Mouse (Mus musculus) hindbrain, postnatal 0 days (tissue): ENCODE data around the gene Snd1. TPM values are rescaled to one million over a fixed set of nuclear protein-coding genes. Genes with fewer than 3 reads are reported as not detected.

Experiments used
- ATAC-seq: fragments of 200-750 bp; cut with Nextera tagmentation; 2 replicates; pipeline ENCODE4 v1.8.0; 2017; ENCODE audit warnings: mild to moderate bottlenecking, moderate TSS enrichment, moderate library complexity
- DNase-seq: peaks from one replicate; pipeline ENCODE4 v3.0.0-alpha.2; 2015; ENCODE audit warnings: low spot score
- H3K27ac ChIP-seq: fragments of 300-500 bp; sonication (generic); 2 replicates; pipeline ENCODE4 v1.5.1; 2014; ENCODE audit warnings: mild to moderate bottlenecking
- H3K27me3 ChIP-seq: fragments of 300-500 bp; sonication (generic); 2 replicates; pipeline ENCODE4 v1.6.1; 2014; ENCODE audit warnings: low read length, mixed read lengths; ENCODE audit not compliant: insufficient read depth
- H3K36me3 ChIP-seq: fragments of 300-500 bp; sonication (generic); 2 replicates; pipeline ENCODE4 v1.6.1; 2014; ENCODE audit warnings: low read length, mixed read lengths; ENCODE audit not compliant: insufficient read depth
- H3K4me1 ChIP-seq: fragments of 300-500 bp; sonication (generic); 2 replicates; pipeline ENCODE4 v1.6.1; 2014; ENCODE audit warnings: antibody characterized with exemption, low read length, mixed read lengths; ENCODE audit not compliant: insufficient read depth
- H3K4me2 ChIP-seq: fragments of 300-500 bp; sonication (generic); 2 replicates; pipeline ENCODE4 v1.6.1; 2014; ENCODE audit warnings: low read depth, mild to moderate bottlenecking, low read length, moderate library complexity, mixed read lengths
- H3K4me3 ChIP-seq: fragments of 300-500 bp; sonication (generic); 2 replicates; pipeline ENCODE4 v1.5.1; 2014; ENCODE audit warnings: low read length
- H3K9ac ChIP-seq: fragments of 300-500 bp; sonication (generic); replicated peaks from 2 replicates; pipeline ENCODE4 v1.6.1; 2014; ENCODE audit warnings: mild to moderate bottlenecking, low read length, moderate library complexity, mixed read lengths
- H3K9me3 ChIP-seq: fragments of 300-500 bp; sonication (generic); 2 replicates; pipeline ENCODE4 v1.6.1; 2016; ENCODE audit warnings: low read length, mixed read lengths
- CTCF ChIP-seq: IDR thresholded peaks from 2 replicates; pipeline ENCODE4 v1.5.1; 2016; ENCODE audit warnings: antibody characterized with exemption, control low read depth, low read depth
- WGBS: fragments of 180-500 bp; shearing (Covaris S2); extraction: QIAGEN DNeasy Blood & Tissue Kit; methylation state at CpG from one replicate; pipeline ENCODE4 v1.1.7; 2014; 5-methylcytosine and 5-hydroxymethylcytosine counted together
- polyA plus RNA-seq: library from polyadenylated mRNA; unstranded; fragments of >200 nt; fragmentation: Nextera tagmentation; extraction: Ambion mirVana; gene quantifications from 2 replicates; pipeline ENCODE4 v1.2.1, GENCODE M21; 2015
- total RNA-seq: library from RNA; depleted of rRNA; stranded (reverse); fragments of >200 nt; gene quantifications from 2 replicates; pipeline ENCODE4 v1.2.3, GENCODE M21; 2014

Gene Snd1
- total and polyA plus RNA-seq, 2 experiments from 2014 or later = 67.6 to 85.5 TPM

DNA sequence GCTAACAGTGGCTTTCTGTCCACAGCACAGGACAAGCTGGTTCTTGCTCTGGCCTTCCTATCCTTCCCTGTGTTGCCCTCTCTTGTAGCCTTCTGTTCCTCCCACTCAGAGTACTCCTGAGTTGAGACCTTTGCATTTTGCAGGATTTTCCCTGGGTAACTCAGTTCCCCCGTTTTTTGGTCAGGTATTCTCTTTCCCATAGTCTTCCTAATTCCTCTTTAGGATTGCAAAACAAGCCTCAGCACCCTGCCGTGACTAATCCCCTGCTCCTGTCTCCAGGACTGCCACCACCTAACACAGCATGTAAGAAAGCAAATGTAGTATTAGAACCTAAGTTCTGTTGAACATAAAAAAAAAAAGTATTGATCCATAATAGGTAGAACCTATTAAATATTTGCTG, 296.4 kb downstream of the Snd1 start:
- H3K4me3 ChIP-seq = no peak overlapping the region
- no peak overlapping the region for H3K27ac ChIP-seq
- no peak overlapping the region for H3K4me2 ChIP-seq
- H3K9ac ChIP-seq = no peak overlapping the region
- no peaks in the 10 kb centered on the region for H3K4me1 ChIP-seq
- no peaks in the 10 kb centered on the region for H3K27me3 ChIP-seq
- WGBS = 26% methylated on average over 2 of the region's 2 CpGs
- no peak for TF ChIP-seq CTCF
- no peaks in the 10 kb centered on the region for H3K9me3 ChIP-seq
- DNase-seq (no peak), ATAC-seq (no peak)
- no peaks in the 10 kb centered on the region for H3K36me3 ChIP-seq

DNA sequence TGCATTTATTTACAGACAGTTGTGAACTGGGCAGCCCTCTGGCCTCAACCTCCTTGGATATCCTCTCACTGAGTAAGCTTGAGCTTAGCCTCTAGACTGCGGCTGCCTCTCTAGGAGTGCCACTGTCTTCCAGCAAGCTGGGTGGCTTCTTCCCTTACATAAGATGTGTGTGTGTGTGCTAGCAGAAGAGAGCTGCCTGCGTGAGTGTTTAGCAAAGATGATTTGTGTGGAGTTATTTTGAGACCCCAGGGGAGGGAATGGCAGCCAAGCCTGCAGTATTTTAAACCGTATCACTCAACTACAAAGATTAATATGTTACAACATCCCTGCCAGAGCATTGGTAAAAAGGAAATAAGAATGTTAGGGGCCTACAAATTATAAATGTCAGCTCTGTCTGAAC, 306.8 kb downstream of the Snd1 start:
- Histone ChIP-seq H3K4me2 (no peak overlapping the region), H3K4me1 (peaks cover 3% of the 10 kb centered on the region; the same call in 1 of the 2 replicates), H3K9me3 (no peaks in the 10 kb centered on the region), H3K27ac (no peak overlapping the region), H3K36me3 (no peaks in the 10 kb centered on the region), H3K9ac (no peak overlapping the region), H3K4me3 (no peak overlapping the region), H3K27me3 (no peaks in the 10 kb centered on the region)
- no peak for ATAC-seq
- TF ChIP-seq CTCF = no peak
- 43% methylated on average over 3 of the region's 3 CpGs for WGBS
- no peak for DNase-seq

DNA sequence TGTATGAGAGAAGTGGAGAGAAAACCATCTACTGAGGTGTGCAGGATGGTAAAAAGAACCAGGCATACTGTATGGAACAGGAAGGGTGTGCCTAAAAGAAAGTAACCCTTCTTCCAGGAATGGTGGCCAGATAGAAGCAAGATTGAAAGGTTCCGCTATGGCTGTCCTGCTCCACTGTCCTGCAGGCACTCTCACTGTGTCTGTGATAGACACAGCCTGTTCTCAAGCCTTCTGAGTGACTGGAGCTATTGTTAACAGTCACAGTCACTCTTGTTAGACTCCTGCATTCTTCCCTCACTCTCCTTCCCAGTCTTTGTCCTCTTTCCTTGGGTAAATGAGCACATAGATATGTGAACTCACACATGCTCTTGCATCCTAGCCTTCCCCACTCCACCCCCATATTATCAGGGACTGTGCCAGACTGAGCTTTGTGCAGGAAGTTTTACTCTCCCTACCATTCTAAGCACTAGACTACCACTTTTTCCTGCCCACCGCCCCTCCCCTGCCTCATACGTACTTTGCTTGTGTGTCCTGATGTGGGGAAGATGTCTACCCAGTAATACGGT, 308.2 kb downstream of the Snd1 start:
- H3K4me3 ChIP-seq = no peak overlapping the region
- no peak overlapping the region for H3K9ac ChIP-seq
- no peaks in the 10 kb centered on the region for H3K36me3 ChIP-seq
- no peak for TF ChIP-seq CTCF
- H3K9me3 ChIP-seq = no peaks in the 10 kb centered on the region
- DNase-seq = no peak
- H3K4me1 ChIP-seq = peaks cover 3% of the 10 kb centered on the region; the same call in 1 of the 2 replicates
- no peak overlapping the region for H3K4me2 ChIP-seq
- 0 out of 2 replicates have a peak, but pooled peaks have one; percentile 38 for ATAC-seq
- H3K27ac ChIP-seq = no peak overlapping the region
- WGBS = 41% methylated on average over 4 of the region's 4 CpGs
- H3K27me3 ChIP-seq = no peaks in the 10 kb centered on the region

DNA sequence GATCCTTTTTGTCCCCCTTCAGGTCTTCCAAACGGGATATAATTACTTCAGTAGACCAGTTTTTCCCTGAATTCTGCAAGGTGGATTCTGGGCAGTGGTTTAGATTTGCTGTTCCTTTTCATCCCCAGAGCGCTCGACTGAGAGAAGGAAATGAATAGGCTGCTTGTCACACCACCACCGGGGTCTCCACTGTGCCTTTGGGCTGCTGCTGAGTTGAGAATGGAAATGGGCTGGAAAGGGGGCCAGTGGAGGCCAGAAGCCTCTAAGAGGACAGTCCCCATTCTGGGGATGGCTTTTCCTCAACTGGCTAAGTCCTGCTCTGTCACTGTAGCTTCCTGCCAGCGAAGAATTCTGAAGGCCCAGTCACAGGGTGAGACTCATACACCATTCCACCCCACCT, 309.0 kb downstream of the Snd1 start:
- no peak overlapping the region for H3K4me3 ChIP-seq
- H3K27ac ChIP-seq = no peak overlapping the region
- H3K9ac ChIP-seq = no peak overlapping the region
- DNase-seq (no peak), ATAC-seq (peak; percentile 55; the same call in 1 of the 2 replicates)
- H3K4me1 ChIP-seq = peaks cover 3% of the 10 kb centered on the region; the same call in 1 of the 2 replicates
- no peaks in the 10 kb centered on the region for H3K27me3 ChIP-seq
- H3K4me2 ChIP-seq = no peak overlapping the region
- TF ChIP-seq CTCF = no peak
- H3K36me3 ChIP-seq = no peaks in the 10 kb centered on the region
- H3K9me3 ChIP-seq = no peaks in the 10 kb centered on the region
- 33% methylated on average over 5 of the region's 5 CpGs for WGBS

DNA sequence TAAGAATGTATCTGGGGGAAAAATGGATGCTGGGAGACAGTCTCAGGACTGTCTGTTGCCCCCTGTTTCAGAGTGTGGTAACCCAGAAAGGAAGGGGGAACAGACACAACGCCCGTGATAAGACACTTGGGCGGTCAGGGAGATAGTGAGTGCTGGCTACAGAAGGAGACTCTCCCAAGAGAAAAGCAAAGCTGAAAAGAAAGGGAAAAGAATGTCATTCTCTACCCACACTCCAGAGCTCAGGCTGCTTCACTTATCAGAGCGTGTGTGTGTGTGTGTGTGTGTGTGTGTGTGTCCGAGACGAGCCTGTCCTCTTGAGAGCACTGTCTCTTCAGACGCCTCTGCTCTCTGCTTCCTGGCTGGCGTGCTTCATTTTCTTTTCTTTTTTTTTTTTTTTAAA, 310.8 kb downstream of the Snd1 start:
- no peak overlapping the region for H3K4me2 ChIP-seq
- no peak overlapping the region for H3K9ac ChIP-seq
- no peak for ATAC-seq
- no peak overlapping the region for H3K4me3 ChIP-seq
- H3K36me3 ChIP-seq = no peaks in the 10 kb centered on the region
- no peak for DNase-seq
- no peak overlapping the region for H3K27ac ChIP-seq
- TF ChIP-seq CTCF = no peak
- no peaks in the 10 kb centered on the region for H3K9me3 ChIP-seq
- WGBS = 76% methylated on average over 8 of the region's 8 CpGs
- peaks cover 3% of the 10 kb centered on the region; the same call in 1 of the 2 replicates for H3K4me1 ChIP-seq
- H3K27me3 ChIP-seq = no peaks in the 10 kb centered on the region

DNA sequence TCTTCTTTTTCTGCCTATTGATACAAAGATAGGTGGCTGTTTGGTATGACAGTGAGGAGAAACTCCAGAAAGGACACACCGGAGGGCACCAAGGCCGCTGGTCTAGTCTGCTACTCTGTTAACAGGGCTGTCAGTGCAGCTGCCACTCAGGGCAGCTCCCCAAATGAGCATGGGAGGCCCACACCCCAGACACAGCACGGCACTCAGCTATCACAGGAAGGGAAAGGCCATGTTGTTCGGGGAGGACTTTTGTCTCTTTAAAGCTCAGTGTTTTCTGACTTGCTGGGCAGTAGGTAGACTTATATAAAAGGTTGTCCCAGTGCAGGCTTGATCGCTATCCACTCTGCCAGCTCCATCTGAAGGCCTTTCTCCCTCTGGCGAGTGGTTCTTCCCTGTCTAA, 312.2 kb downstream of the Snd1 start:
- no peak for ATAC-seq

DNA sequence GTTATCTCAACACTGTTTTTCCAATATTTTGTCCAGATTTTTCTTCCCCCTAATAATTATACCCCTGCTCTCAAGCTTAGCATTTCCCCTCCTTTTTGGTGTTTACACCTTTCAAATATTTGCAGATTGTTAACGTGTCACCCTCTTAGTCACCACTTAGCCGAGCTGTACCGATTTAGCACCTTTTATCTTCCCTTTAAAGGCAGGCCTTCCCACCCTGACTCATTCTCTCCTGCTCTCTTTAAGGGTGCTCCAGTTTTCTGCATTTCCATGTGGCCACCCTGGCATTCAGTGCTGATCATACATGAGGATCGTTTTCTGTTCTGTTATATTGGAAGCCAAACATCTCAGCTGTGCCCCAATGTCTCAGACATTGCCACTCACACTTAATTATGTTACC, 314.7 kb downstream of the Snd1 start:
- DNase-seq (no peak), ATAC-seq (no peak)
- no peak for TF ChIP-seq CTCF
- Histone ChIP-seq H3K36me3 (no peaks in the 10 kb centered on the region), H3K4me2 (no peak overlapping the region), H3K4me3 (no peak overlapping the region), H3K4me1 (0 out of 2 replicates have a peak, but pooled peaks cover under 1% of the 10 kb centered on the region), H3K27me3 (no peaks in the 10 kb centered on the region), H3K27ac (no peak overlapping the region), H3K9ac (no peak overlapping the region), H3K9me3 (no peaks in the 10 kb centered on the region)
- WGBS = 79% methylated on average over 4 of the region's 4 CpGs

More for the DNA sequence above, 312.2 kb downstream of the Snd1 start:
- H3K9ac ChIP-seq = no peak overlapping the region
- H3K36me3 ChIP-seq = no peaks in the 10 kb centered on the region
- H3K4me1 ChIP-seq = peaks cover 3% of the 10 kb centered on the region; the same call in 1 of the 2 replicates
- WGBS = 49% methylated on average over 6 of the region's 6 CpGs
- TF ChIP-seq CTCF = no peak
- no peak overlapping the region for H3K4me3 ChIP-seq
- no peak overlapping the region for H3K4me2 ChIP-seq
- H3K27me3 ChIP-seq = no peaks in the 10 kb centered on the region
- DNase-seq = no peak
- no peaks in the 10 kb centered on the region for H3K9me3 ChIP-seq
- no peak overlapping the region for H3K27ac ChIP-seq
